Mouse (Mus musculus) E14TG2a.4 (cell line): ENCODE measurements around the gene Chst8.

Source experiments
- CTCF ChIP-seq: conservative IDR thresholded peaks from 2 replicates; pipeline ENCODE4 v1.5.1; 2014; ENCODE audit warnings: low read length
- NANOG ChIP-seq: IDR thresholded peaks from 2 replicates; pipeline ENCODE4 v1.6.1; 2014; ENCODE audit warnings: borderline replicate concordance, low read length, mixed read lengths
- POU5F1 ChIP-seq: IDR thresholded peaks from 2 replicates; pipeline ENCODE4 v1.6.1; 2014; ENCODE audit warnings: low read length, borderline replicate concordance

- TF ChIP-seq CTCF = no peak
- TF ChIP-seq POU5F1 = no peak
- TF ChIP-seq NANOG = peak; percentile 44; the same call in 1 of the 2 replicates
These were observed 159.6 kb downstream of the Chst8 start for GRCm38 (mm10) chr7:34652751-34653502.
